Mouse (Mus musculus): ENCODE measurements at regions not wholly inside any gene's neighbourhood (a gene's known extent, or its start where the extent isn't known, plus 50 kb on each side); places are given as distances from the start of the nearest gene placed in this dataset.

GRCm38 (mm10) chr16:29858645-29859044, 205.5 kb upstream of the Hes1 start:
- no peak for DNase-seq (ENCODE audit: low spot score in 2 of 2)

- DNase-seq (ENCODE audit: low spot score in 2 of 2), result no peak
Measured at GRCm38 (mm10) chr16:29860306-29860705, 203.9 kb upstream of the Hes1 start.

GRCm38 (mm10) chr16:29861056-29861455, 203.1 kb upstream of the Hes1 start:
- DNase-seq (ENCODE audit: low spot score in 2 of 2), result no peak

DNA sequence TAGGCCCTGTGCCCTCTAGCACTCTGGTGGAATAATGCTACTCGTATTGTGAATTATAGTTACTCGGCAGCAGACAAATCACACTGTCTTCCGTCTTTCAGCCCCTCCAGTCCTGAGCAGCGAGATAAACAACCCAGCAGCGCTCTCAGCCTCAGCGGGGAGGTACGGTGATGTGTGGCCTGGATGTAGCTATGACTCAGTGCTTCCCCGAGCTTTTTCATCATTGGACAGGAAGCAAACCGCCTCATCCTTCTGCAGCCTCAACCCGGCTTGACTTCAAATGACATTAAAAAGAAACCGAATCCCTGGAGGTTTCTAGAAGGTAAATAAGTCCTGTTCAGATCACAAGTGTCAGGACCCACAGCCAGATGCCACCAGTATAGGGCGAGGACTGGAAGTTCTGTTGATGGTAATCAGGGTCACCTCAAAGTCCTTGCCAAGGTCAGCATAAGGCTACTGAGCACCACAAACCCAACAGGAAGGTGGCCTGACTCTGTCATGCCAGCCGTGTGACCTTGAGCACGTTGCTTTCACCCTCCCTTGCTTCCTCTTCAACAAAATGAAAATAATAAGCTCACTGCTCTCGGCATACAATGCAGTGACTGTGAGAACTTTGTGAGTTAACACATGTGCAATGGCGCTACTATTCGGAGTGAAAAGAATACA, 199.0 kb upstream of the Hes1 start:
- no peak for DNase-seq (ENCODE audit: low spot score in 2 of 2)

DNA sequence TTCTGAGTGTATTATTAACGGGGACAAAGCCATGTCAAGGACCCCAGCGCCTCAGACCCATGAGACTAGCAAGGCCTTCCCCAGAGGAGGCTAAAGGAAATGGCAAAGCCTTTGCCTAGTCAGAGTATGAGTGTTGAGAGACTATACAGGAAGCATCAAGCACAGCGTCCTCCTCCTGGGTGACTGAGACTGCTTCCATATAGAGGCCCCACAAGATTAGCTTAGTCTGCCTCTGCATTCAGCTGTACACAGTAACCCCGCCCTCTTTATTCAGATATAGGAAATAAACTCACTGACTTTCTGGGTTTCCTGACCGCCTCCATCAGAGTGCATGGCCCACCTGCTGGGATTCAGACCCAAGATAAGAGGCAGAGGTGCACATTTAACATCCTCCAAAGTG, 192.8 kb upstream of the Hes1 start:
- no peak for DNase-seq (ENCODE audit: low spot score in 2 of 2)

DNA sequence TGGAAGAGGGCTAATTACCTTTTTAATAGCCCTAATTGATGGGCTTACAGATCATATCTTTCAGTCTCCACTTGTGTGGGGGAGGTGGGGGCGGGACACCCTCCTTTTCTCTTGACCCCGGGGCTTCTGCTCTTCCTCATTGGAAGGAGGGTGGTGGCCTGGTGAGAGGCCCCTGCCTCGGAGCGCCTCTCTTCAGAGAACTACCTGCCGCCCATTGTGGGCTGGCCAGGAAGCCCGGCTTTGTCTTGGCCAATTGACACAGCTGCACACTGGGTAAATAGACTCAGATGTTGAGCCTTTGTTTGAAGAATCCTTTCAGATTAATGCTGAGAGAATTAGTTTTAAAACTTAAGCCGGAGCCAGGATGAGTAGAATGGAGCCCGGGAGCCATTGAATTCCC, 188.0 kb upstream of the Hes1 start:
- DNase-seq (ENCODE audit: low spot score in 2 of 2), result no peak

GRCm38 (mm10) chr16:29877372-29878123, 186.6 kb upstream of the Hes1 start:
- no peak for DNase-seq (ENCODE audit: low spot score in 2 of 2)

- DNase-seq (ENCODE audit: low spot score in 2 of 2), result no peak
Measured at GRCm38 (mm10) chr16:29879665-29880064, 184.5 kb upstream of the Hes1 start.

DNA sequence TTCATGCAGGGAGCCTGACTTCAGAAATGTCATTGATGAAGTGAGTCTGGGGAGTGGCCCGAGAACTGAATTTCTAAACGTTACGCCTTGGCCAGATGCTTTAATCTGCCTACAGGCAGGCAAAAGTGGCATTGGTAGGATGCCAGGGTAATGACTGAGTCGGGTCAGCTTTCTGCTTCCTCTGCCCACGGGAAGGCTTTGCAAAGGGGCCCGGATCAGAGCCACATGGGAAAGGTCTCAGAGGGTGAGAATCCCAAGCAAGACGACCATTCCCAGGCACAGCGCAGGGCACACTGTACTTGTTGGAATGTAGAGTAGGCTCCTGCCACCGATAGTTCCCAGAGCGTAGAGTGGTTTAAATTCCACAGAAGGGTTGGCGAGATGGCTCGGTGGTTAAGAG, 182.7 kb upstream of the Hes1 start:
- no peak for DNase-seq (ENCODE audit: low spot score in 2 of 2)

- DNase-seq (ENCODE audit: low spot score in 2 of 2), result peak; percentile 27 to 46
Measured at GRCm38 (mm10) chr16:29882226-29882972, 181.8 kb upstream of the Hes1 start.

DNA sequence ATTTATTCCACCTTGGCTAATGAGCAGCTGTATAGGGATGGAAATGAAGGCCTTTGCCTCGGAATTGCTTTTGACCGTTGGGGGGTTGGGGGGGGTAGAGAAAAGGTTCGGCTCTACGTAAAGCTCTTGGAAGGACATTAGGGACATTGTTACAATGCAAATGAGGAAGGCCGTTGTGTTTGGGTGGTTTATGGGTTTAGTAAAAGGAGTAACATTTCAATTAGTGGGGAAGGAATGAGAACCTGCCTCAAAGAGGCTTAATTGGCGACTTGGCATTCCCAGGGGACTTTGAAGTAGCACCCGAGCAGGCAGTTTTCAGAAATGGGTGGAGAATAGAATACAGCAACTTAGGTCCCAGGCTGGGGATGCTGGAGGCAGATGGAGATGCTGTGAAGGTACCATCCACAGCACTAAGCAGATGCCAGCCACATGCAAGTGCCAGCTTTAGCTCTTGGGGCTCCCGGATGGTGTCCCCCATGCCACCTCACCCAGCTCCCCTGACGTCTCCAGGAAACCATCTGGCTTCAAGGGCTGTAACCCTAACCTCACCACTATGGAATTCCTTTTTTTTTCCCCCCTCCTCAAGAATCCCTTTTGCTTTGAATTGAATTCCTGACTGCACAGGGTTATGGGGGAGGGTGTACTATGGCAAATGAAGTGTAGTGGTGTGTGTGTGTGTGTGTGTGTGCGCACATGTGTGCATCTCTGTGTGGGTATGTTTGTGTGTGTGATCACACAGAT, 180.8 kb upstream of the Hes1 start:
- no peak for DNase-seq (ENCODE audit: low spot score in 2 of 2)

DNA sequence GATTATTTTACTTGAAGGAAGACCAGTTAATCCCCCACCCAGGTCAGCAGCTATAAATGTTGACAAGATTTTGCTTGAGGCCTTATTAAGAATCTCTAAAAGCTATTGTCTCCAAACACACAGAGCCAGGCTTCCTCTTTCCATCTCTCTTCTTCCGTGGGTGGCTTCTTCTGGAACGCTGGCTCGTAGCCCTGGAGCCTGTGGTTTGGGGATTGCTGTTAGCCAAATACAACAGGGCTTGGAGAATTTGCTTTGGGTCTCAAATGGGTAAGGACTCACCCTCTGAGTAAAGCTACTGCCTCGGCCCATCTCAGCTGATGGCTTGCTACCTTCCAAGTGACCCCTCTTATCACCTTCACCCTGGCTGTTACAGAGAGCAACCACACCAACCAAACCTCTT, 179.3 kb upstream of the Hes1 start:
- DNase-seq (ENCODE audit: low spot score in 2 of 2), result peak in 1 of 2 experiments; percentile 26

DNA sequence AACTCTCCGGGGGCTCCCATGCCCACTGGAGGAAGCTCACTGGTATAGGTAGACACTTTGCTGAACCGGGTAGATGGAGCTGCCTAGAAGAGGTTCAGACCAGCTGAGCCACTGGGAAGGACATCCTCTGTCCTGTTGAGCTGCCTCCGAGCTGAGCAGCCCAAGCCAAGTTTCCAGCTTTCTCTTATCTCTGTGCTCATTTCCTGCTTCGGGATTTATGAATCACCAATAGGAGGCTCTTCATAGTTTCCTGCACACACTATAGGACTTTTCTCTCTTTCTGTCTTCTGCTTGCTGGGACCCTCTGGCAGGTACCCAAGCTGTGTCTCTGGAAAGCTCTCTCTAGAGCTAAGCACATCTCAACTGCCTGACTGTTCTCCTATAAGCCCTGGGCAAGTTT, 177.4 kb upstream of the Hes1 start:
- no peak for DNase-seq (ENCODE audit: low spot score in 2 of 2)

- no peak for DNase-seq (ENCODE audit: low spot score in 2 of 2)
Measured at GRCm38 (mm10) chr16:29889346-29889745, 174.8 kb upstream of the Hes1 start.

DNA sequence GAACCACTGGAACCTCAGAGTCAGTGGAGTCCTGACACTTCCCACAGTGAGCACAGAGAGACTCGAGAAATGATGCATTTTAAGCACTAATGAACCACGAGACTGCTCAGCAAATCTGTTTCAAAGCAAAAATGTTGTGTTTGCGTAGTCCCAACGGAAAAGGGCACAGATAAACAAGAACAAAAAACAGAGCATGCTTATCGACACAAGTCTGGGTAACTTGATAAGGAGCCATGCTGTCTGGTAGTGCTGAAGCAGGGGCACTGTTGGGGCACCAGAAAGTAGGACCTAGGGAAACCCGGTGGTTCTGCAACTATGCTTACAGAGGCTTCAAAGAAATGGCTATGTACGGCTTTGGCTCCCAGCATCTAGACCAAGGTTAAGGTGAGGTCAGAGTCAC, 172.7 kb upstream of the Hes1 start:
- no peak for DNase-seq (ENCODE audit: low spot score in 2 of 2)

GRCm38 (mm10) chr16:29893871-29894828, 170.0 kb upstream of the Hes1 start:
- DNase-seq (ENCODE audit: low spot score in 2 of 2), result peak; percentile 15 to 34

- no peak for DNase-seq (ENCODE audit: low spot score in 2 of 2)
Measured at GRCm38 (mm10) chr16:29896393-29896792, 167.8 kb upstream of the Hes1 start.

GRCm38 (mm10) chr16:29903510-29903909, 160.7 kb upstream of the Hes1 start:
- no peak for DNase-seq (ENCODE audit: low spot score in 2 of 2)

DNA sequence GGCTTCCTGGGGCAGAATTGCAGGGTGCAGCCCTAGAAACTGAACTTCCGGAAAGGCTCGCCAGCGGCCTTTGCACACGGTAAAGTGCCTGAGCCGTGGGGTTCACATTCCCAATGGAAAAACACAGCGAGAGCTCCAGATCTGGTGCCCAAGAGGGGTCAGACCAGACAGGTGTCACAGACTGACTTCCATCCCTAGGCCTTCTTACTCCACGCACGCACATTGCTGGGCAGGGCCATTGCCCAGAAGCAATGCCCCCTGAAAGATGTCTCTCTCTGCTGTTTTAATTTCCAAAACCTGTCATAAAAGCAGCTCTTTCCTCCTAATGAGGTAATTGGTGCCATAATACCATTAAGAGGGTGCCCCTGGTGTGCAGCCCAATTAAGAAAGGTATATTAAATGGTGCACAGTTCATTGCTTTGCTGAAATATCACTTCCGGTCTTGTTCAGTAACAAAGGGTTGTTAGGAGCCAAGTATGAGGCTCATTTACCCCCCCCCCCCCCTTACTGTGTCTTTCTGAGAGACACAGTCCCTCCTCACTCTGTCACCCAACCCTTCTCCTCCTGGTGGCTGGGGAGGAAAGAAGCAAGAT, 159.9 kb upstream of the Hes1 start:
- no peak for DNase-seq (ENCODE audit: low spot score in 2 of 2)

- DNase-seq (ENCODE audit: low spot score in 2 of 2), result no peak
Measured at GRCm38 (mm10) chr16:29907331-29907730, 156.9 kb upstream of the Hes1 start.
